Mouse (Mus musculus) cerebellum, adult (tissue): ENCODE results near the gene Jarid2.
"Not testable (repeated sequence)": the region's sequence is repeated elsewhere in the genome, so short reads cannot be mapped to it uniquely, and the experiment has no call there.

Source experiments
- ATAC-seq: cut with Nextera tagmentation; 2 replicates; pipeline ENCODE4 v1.9.2; 2017; ENCODE audit warnings: mild to moderate bottlenecking, moderate library complexity, mixed read lengths; ENCODE audit not compliant: insufficient number of reproducible peaks, low FRiP score, low TSS enrichment

The Jarid2 gene

DNA sequence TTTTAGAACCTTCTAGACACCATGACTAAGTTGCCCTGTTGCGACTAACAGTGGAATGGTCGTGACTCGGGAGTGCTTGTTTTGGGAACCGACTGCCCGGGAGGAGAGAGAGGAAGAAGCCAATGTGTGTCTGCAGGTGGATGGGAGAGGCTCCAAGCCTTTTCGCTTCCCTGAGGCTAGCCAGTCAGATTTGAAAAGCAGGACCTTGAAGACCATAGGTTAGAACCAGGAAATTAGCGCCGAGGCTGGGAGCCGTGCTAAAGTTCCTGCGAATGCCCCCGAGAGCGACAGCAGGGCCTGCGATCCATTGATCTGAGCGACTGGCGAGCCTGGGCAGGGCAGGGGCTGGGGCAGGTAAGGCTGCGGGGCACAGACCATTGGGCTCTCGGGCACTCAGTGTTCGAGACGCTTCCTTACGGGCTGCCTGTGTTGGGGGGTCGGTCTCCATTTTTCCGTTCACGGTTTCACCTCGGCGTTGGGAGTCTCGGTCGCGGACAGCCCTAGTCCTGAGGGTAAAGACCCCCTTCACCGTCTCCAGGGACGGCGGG is at the start of gene Jarid2:
Gene Jarid2 (plus strand): TSS at position 51 of the 548 bp plus-strand sequence.
- no peak for ATAC-seq

DNA sequence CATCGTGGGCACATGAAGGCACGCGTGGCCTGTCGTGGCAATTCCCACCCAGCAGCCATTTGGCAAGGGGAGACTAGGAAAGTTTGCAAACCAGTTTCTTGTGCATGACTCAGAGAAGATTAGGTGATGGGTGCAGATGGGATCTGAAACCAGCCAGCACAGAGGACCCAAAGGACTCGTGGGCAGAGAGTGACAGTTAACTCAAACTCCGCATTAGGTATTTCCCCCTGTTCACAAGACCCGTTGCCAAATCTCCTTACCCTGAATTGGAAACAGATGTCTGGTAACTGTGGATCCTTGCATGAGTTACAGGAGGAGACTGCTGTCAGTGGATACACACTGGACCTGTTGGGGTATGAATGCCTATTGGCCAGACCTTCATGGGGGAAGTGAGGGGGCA is 48.2 kb upstream of the Jarid2 start:
- ATAC-seq, result no peak

DNA sequence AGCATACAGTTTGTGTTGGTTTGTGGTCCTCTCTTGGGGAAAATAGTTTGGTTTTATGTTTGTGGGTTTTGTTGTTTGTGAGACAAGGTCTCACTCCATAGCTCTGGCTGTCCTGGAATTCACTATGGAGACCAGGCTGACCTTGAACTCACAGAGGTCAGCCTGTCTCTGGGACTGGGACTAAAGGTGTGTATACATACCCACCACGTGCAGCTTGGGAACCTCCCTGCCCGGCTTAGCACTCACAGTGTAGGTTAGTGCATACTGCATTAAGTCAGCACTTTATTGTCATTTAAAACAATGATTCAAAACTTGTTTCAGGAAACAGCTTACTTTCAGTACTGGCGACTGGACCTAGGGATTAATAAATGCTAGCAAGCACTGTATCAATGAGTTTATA is 41.1 kb upstream of the Jarid2 start:
- no peak for ATAC-seq

DNA sequence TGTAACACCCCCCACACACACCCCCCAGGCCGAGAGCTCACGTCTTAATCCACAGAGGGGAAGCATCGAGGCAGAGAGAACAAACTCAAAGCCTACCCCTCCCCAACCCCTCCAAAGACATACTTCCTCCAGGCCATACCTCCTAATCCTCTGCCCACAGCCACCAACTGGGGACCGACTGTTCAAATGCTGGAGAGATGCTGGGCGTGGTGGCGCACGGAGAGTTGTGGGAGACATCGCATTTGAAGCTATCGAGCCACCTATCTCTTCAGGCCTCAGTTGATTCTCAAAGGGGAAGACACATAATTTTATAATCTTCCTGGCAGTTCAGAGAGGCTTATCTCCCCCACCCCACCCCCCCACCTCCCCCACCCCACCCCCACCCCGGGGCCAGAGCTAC is 31.6 kb upstream of the Jarid2 start:
- ATAC-seq, result no peak

DNA sequence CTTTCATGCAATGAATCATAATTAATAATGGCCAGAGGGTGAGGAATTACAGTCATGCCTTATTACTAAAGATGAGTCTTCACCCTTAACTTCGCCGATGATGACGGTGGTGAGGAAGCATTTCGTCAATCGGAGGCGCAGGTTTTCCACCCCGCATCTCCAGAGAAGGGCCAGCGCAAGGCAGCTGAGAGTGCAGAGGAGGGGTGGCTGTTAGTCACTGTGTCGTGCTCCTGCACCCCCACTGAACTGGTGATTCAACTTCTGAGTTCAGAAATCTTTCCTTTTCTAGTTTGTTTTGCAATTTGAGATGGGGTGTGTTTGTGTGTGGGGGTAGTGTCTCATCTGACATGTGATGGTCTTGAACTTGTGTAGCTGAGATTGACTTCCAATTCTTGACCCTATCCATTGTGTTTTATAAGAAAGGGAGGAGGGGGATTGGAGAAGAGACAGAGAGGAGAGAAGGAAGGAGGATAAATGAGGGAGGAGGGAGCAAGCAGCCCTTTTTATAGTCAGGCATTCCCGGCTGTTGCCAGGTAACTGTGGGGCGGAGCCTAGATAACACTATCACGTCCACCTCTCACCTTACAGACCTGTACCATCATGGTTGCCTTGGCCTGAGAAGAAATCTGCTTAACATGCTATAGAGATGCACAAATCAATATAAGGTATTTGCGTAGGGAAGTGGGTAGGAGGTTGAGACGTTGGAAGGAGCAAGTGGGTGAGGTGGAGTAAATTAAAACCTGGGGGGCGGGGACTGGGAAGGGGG is 25.1 kb upstream of the Jarid2 start:
- no peak for ATAC-seq

DNA sequence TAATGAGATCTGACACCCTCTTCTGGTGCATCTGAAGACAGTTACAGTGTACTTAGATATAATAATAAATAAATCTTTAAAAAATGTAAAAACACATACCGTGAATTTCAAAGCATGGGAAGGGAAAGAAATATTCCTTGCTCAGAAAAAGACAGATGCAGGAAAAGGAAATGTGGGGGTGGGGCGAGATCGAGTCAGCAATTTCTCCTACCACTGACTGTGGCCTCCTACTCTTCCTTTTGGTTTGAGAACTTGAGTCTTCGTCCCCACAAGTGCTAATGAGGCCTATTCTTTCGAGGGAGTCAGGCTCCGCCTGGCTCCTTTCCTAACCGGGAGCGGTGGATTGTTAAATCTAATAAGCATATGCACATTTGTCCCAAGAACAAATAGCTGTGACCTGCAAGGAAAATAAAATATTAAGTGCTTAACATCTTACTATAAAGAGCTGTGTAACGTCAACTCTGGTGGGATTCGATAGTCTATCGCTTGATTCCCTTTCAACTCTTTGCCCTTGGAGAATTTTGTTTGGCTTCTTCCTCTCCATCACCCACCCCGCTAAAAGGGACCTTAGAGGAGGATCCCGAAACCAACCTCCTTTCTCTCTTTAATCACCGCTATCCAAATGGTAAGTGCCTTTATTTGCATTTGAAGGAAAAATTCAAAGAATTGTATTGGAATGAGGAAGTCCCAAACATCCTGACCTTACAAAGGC is 24.1 kb upstream of the Jarid2 start:
- no peak for ATAC-seq

DNA sequence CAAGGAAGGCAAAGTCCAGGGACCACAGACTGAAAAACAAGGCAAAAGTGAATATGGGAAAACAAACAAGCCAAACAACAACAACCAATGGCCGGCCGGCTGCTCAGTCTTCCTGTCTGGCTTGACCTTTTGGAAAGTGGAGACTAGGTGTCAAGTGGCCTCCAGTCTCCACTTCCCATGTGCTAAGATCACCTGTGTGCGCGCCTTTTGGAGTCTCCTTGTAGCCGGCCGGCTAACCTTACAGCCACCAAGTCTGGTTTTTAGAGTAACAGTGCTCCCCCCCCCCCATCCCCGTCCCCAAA is 23.6 kb upstream of the Jarid2 start:
- ATAC-seq, result no peak

DNA sequence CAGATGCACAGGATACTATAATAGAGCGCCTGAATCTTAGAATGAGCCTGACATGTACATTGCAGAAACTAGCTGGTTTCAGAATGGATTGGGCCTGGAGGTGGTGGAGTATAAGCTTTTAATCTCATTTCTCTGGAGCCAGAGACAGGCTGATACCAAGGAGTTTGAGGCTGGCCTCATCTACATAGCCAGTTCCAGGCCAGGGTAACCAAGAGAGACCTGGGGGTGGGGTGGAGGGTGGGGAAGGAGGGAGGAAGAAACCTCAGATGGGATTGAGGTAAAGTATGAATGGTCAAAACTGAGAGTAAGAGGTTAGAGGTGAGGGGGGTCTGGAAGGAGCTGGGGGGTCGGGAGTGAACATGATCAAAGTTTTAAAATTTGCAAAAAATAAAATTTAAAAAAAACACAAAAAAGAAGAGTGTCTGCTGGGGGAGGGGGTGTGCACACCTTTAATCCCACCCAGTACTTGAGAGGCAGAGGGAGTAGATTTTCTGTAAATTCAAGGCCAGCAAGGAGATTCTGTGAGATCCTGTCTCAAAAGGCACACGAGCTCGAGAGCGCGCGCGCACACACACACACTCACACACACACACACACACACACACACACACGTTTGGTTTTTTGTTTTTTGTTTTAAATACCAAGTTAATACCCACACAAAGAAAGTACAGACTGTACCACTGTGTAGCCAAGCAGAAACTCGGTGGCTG is 22.9 kb upstream of the Jarid2 start:
- no peak for ATAC-seq

DNA sequence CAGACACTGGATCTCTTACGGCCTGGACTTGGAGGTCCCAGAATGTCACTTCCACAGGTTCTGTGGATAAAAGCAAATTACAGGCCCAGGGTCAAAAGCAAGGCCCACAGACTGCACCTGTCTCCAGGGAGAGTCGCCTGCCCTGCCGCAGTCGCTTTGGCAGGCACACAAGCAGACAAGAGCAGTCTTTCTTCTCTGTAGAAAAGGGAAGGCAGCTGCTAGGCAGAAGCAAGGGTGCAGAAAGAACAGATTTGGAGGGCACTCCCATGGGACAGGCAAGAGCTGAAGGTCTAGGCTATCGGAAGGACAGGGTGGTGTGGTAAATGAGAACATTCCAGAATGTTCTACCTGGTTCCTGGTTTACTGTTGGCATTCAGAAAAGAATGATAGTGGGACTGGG is 22.1 kb upstream of the Jarid2 start:
- ATAC-seq, result no peak

DNA sequence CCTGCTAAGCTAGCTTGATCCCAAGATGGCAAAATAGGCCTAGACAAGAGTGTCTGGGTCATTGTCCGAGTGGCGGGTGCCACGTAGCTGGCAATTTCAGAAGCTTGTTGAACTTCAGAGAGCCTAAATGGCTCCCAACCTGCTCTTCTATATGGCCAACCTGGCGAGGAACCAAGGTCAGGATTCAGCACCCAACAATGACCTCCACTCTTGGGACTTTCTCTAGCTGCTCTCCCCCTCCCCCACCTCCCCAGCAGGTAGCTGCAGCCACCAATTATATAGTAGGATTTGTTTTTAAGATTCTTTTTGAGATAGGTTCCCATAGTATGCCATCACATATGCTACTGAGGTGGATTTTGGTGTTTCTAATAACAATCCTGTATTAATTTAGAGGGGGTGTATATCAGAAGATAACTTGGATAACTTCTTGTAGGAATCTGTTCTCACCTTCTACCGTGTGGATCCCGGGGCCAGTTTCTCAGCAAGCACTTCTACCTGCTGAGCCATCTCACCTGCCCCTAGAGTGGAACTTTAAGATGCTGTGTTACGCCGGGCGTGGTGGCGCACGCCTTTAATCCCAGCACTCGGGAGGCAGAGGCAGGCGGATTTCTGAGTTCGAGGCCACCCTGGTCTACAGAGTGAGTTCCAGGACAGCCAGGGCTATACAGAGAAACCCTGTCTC is 20.8 kb upstream of the Jarid2 start:
- ATAC-seq, result no peak

DNA sequence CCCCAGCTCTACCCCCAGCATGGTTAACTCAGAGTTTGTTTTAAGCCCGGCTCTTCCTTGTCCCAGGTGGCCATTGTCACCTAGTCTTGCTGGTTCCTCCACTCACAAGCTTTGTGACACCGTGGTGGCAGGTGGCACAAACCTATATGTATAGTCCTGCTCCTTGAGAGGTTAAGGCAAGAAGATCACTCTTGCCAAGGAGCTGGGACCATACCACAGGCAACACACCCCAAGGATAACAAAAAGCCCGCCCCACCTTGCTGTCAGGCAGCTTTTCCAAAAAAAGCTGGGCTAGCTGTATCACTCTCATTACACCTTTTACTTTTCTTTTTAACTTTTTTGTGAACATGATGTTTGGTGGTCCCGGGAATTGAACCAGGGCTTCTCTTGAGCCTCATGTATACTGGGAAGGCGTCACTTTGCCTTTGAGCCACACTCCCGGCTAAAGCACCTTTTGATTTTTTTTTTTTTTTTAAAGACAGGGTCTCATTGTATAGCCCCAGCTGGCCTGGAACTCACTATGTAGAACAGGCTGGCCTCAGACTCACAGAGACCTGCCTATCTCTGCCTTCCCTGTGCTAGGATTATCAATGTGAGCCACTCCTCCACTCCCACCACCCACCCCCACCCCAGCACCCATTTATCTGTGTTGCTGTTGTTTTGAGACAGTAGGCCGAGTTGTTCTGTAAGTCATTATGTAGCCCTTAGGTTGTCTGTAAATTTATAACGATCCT is 19.4 kb upstream of the Jarid2 start:
- ATAC-seq, result no peak

DNA sequence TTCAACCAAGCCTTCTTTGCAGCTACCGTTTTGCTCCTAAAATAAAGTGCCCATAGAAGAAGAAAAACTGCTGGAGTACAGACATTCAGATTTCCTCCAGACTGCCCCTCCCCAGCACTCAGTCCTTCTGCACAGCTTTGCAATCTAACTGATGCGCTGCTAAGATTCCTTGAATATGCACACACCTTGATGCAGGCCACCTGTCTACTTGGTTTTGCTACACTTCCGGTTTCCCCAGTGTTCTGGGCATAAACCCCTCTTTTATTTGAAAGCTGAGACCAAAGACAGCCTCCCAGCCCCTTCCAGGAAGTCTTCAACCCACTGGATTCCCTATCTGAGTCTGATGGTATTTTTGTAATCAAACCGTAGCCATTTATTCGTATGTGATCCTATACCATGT is 18.2 kb upstream of the Jarid2 start:
- no peak for ATAC-seq

DNA sequence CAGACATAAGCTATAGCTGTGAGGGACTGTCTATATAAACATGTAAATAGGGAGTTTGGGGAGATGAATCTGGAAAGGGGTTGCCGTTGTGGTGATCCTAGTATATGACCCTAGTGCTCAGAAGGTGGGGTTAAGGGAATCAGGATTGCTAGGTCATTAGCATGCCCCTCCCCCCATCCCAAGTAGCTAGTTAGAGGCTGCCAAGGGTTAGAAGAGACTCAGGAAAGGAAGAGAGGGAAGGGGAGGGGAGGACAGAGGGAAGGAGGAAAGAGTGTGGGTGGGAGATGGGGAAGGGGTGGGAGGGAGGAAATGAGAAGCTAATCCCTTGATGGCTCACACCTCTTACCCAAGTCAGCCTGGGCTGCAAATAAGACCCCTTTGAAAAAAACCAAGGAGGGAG is 17.4 kb upstream of the Jarid2 start:
- ATAC-seq, result no peak

DNA sequence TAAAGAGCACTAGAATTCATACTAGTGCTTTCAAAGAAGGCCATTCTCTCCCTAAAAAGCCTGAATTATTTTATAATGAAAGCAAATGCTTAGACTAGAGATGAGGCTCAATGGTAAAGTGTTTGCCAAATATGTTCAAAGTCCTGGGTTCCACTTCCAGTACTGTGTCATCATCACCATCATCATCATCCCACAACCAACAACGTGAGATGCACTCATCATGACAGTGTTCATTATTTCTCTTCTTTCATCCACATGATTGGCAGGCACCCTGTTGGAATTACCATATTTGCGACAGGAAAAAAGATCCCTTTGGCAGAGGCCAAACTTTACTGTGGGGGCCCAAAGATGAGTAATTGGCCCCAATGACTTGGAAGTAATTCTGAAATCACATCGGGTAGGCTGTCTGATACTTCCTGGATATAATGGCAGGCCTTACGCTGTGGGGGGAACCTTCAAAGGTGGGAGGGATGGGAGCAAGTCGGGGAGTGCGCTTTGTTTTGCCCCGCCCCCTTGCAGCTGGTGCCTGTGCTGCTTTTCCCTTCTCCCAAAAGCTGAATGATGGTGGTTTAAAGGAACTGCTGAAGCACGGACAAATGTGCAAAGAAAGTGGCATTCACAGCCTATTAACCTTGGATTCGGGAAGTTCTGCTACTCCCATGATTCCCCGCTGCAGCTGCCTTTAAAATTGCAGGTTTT is 13.9 kb upstream of the Jarid2 start:
- ATAC-seq, result no peak

DNA sequence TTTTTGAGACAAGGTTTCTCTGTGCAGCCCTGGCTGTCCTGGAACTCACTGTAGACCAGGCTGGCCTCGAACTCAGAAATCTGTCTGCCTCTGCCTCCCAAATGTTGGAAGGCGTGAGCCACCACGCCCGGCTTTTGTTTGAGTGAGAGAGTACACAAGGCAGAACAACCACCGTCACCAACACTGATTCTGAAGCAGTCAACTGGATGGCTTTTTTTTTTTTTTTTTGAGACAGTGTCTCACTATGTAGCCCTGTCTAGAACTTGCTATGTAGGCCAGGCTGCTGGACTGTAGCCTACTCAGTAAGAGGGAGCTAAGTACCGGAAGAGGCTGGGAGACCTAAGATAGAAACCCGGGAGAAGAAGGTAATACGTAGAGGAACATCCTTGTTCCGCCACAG is 11.4 kb upstream of the Jarid2 start:
- ATAC-seq, result no peak

DNA sequence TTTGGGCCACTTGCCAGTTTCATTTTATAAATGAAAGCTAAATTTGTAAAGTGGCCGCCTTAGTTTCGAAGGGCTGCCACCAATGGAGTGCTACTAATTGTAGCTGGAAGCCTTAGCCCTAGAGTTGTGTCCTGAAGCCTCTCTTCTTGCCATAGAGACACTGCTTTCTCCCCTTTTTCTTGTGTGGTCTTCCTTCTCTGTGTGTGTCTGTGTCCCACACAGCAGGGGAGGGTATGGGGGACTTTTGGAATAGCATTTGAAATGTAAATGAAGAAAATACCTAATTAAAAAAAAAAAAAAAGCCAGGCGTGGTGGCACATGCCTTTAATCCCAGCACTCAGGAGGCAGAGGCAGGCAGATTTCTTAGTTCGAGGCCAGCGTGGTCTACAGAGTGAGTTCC is 10.8 kb upstream of the Jarid2 start:
- ATAC-seq, result not testable (repeated sequence)

DNA sequence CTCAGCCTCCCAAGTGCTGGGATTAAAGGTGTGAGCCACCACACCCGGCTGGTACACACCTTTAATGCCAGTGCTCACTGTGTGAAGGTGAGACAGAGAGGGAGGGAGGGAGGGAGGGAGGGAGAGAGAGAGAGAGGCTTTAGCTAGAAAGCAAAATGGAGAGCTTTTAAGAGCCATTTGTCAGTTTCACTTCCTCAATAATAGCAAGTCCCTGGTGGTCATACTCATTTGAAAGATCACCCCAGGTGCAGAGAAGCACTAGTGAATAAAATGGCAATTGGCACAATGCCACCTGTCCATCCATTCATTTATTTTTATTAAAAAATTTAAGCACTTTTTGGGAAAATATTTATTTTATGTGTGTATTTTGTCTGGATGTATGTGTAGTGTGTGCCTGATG is 9.2 kb upstream of the Jarid2 start:
- no peak for ATAC-seq

DNA sequence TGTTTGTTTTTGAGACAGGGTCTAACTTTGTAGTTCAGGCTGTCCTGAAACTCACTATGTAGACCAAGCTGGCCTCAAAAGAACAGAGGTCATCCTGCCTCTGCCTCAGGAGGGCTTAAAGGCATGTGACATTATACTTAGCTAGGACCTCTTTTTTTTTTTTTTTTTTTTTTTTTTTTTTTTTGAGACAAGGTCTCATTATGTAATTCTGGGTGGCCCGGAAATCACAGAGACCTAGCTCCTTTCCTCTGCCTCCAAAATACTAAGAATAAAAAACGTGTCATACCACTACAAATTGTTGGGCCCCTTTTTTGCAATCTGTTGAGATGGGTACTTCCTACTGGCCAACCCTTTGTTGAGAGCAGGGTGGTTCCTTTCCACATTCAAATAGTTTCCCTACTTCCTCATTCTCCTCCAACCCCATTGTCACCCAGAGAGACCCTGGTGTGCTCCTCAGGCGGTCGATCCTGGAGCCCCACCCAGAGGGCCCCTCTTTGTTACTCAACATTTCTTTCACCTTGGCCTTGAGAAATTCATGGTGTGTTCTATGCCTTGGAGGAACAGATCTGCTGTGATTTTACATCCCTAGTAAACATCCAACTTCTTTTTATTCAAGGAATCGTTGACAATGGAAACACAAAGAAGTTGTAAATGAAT is 7.3 kb upstream of the Jarid2 start:
- ATAC-seq, result no peak

DNA sequence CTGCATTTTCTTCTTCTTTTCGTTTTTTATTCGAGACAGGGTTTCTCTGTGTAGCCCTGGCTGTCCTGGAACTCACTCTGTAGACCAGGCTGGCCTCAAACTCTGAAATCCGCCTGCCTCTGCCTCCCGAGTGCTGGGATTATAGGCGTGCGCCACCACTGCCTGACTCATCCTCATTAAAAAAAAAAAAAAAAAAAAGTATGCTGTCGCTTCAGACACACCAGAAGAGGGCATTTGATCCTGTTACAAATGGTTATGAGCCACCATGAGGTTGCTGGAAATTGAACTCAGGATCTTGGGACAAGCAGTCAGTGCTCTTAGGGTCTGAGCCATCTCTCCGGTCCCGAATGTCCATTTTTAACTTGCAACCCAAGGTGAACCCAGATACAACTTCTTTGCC is 5.8 kb upstream of the Jarid2 start:
- ATAC-seq, result not testable (repeated sequence)
